Mouse (Mus musculus): ENCODE measurements around the gene Supv3l1. TPM values are rescaled to one million over a fixed set of nuclear protein-coding genes. Genes with fewer than 3 reads are reported as not detected.

Supv3l1 gene
- polyA plus RNA-seq, 1 experiment from 2014 or later, result 23.3 TPM

GRCm38 (mm10) chr10:62411431-62412410 lies 37.8 kb downstream of the Supv3l1 start:
- Histone ChIP-seq H3K27ac (no peak overlapping the region), H3K9me3 (no peaks in the 10 kb centered on the region), H3K4me2 (replicated peaks) (no peak overlapping the region), H3K4me1 (replicated peaks) (no peaks in the 10 kb centered on the region), H3K36me3 (no peaks in the 10 kb centered on the region), H3K4me3 (replicated peaks) (no peak overlapping the region), H3K9ac (replicated peaks) (no peak overlapping the region), H3K27me3 (0 out of 2 replicates have a peak, but pooled peaks cover 3% of the 10 kb centered on the region)
- no peak for ATAC-seq
- WGBS, result 70% methylated on average over 19 of the region's 19 CpGs

- Histone ChIP-seq H3K4me2 (replicated peaks) (no peak overlapping the region), H3K27me3 (0 out of 2 replicates have a peak, but pooled peaks cover 3% of the 10 kb centered on the region), H3K4me3 (replicated peaks) (no peak overlapping the region), H3K9ac (replicated peaks) (no peak overlapping the region), H3K27ac (no peak overlapping the region), H3K9me3 (no peaks in the 10 kb centered on the region), H3K36me3 (no peaks in the 10 kb centered on the region), H3K4me1 (replicated peaks) (no peaks in the 10 kb centered on the region)
- WGBS, result 12% methylated on average over 5 of the region's 5 CpGs
- peak; percentile 70; the same call in 1 of the 2 replicates for ATAC-seq
These were observed 38.6 kb downstream of the Supv3l1 start for GRCm38 (mm10) chr10:62410943-62411342.

GRCm38 (mm10) chr10:62404901-62405300 lies 44.6 kb downstream of the Supv3l1 start:
- H3K36me3 ChIP-seq, result no peaks in the 10 kb centered on the region
- ATAC-seq, result peak; percentile 20; the same call in 1 of the 2 replicates
- no peaks in the 10 kb centered on the region for H3K4me1 ChIP-seq (replicated peaks)
- H3K4me3 ChIP-seq (replicated peaks), result 0 out of 2 replicates have a peak overlapping the region, but pooled peaks have one; percentile 7
- 46% methylated on average over 14 of the region's 14 CpGs for WGBS
- H3K9ac ChIP-seq (replicated peaks), result no peak overlapping the region
- peak overlapping the region; percentile 26 for H3K4me2 ChIP-seq (replicated peaks)
- no peak overlapping the region for H3K27ac ChIP-seq
- no peaks in the 10 kb centered on the region for H3K9me3 ChIP-seq
- H3K27me3 ChIP-seq, result 0 out of 2 replicates have a peak, but pooled peaks cover 3% of the 10 kb centered on the region

GRCm38 (mm10) chr10:62401641-62402111 lies 47.9 kb downstream of the Supv3l1 start:
- ATAC-seq, result 0 out of 2 replicates have a peak, but pooled peaks have one; percentile 4
- WGBS, result 85% methylated on average over 19 of the region's 19 CpGs

GRCm38 (mm10) chr10:62383011-62383410 lies 66.5 kb downstream of the Supv3l1 start:
- Histone ChIP-seq H3K9ac (replicated peaks) (no peak overlapping the region), H3K27me3 (no peaks in the 10 kb centered on the region), H3K9me3 (no peaks in the 10 kb centered on the region), H3K4me2 (replicated peaks) (no peak overlapping the region), H3K4me1 (replicated peaks) (no peaks in the 10 kb centered on the region), H3K36me3 (no peaks in the 10 kb centered on the region), H3K4me3 (replicated peaks) (no peak overlapping the region), H3K27ac (no peak overlapping the region)
- 82% methylated on average over 3 of the region's 3 CpGs for WGBS
- ATAC-seq, result no peak

More at GRCm38 (mm10) chr10:62401641-62402111, 47.9 kb downstream of the Supv3l1 start:
- no peak overlapping the region for H3K4me2 ChIP-seq (replicated peaks)
- H3K27me3 ChIP-seq, result no peaks in the 10 kb centered on the region
- no peaks in the 10 kb centered on the region for H3K9me3 ChIP-seq
- H3K36me3 ChIP-seq, result no peaks in the 10 kb centered on the region
- H3K4me3 ChIP-seq (replicated peaks), result no peak overlapping the region
- H3K9ac ChIP-seq (replicated peaks), result no peak overlapping the region
- no peaks in the 10 kb centered on the region for H3K4me1 ChIP-seq (replicated peaks)
- no peak overlapping the region for H3K27ac ChIP-seq

GRCm38 (mm10) chr10:62380936-62381335 lies 68.6 kb downstream of the Supv3l1 start:
- H3K27me3 ChIP-seq, result no peaks in the 10 kb centered on the region
- no peak overlapping the region for H3K4me3 ChIP-seq (replicated peaks)
- ATAC-seq, result no peak

GRCm38 (mm10) chr10:62379808-62380207 lies 69.7 kb downstream of the Supv3l1 start, which contains the start of gene Hk1:
Hk1 (minus strand) TSS chr10:62379908.
- Histone ChIP-seq H3K4me2 (replicated peaks) (no peak within 1 kb of the TSS), H3K27ac (no peak within 1 kb of the TSS), H3K27me3 (no peaks in the 10 kb centered on the region), H3K4me3 (replicated peaks) (no peak within 1 kb of the TSS), H3K36me3 (no peaks in the 10 kb centered on the region), H3K9me3 (no peaks in the 10 kb centered on the region), H3K9ac (replicated peaks) (no peak within 1 kb of the TSS), H3K4me1 (replicated peaks) (0 out of 2 replicates have a peak, but pooled peaks cover 6% of the 10 kb centered on the region)
- WGBS, result 94% methylated on average over 1 of the region's 1 CpGs
- ATAC-seq, result no peak

More at GRCm38 (mm10) chr10:62380936-62381335, 68.6 kb downstream of the Supv3l1 start:
- no peak overlapping the region for H3K4me2 ChIP-seq (replicated peaks)
- no peaks in the 10 kb centered on the region for H3K36me3 ChIP-seq
- no peak overlapping the region for H3K27ac ChIP-seq
- no peaks in the 10 kb centered on the region for H3K9me3 ChIP-seq
- no peaks in the 10 kb centered on the region for H3K4me1 ChIP-seq (replicated peaks)
- H3K9ac ChIP-seq (replicated peaks), result no peak overlapping the region

Other genes starting within 250 kb of the Supv3l1 start
- gene Tspan15, start 218.5 kb downstream of the Supv3l1 start, polyA plus RNA-seq (2015; fragmentation: Nextera tagmentation; extraction: Ambion mirVana), result 15.0 and 18.7 TPM in 2 replicates
- gene Tacr2, start 197.3 kb downstream of the Supv3l1 start, polyA plus RNA-seq (2015; fragmentation: Nextera tagmentation; extraction: Ambion mirVana), result not detected in 2 replicates
- 70.0 and 72.9 TPM in 2 replicates for gene Hk1, start 69.8 kb downstream of the Supv3l1 start, polyA plus RNA-seq (2015; fragmentation: Nextera tagmentation; extraction: Ambion mirVana)
- 0.13 and 0.14 TPM in 2 replicates for gene Hkdc1, start 27.2 kb downstream of the Supv3l1 start, polyA plus RNA-seq (2015; fragmentation: Nextera tagmentation; extraction: Ambion mirVana)
- gene 4930507D05Rik, start 249 bp downstream of the Supv3l1 start, polyA plus RNA-seq (2015; fragmentation: Nextera tagmentation; extraction: Ambion mirVana), result 1.2 and 1.4 TPM in 2 replicates
- 68.5 and 69.2 TPM in 2 replicates for gene Vps26a, start 37.1 kb upstream of the Supv3l1 start, polyA plus RNA-seq (2015; fragmentation: Nextera tagmentation; extraction: Ambion mirVana)
- gene Srgn, start 77.7 kb upstream of the Supv3l1 start, polyA plus RNA-seq (2015; fragmentation: Nextera tagmentation; extraction: Ambion mirVana), result 7.3 and 8.7 TPM in 2 replicates
- gene Kif1bp, start 128.7 kb upstream of the Supv3l1 start, polyA plus RNA-seq (2015; fragmentation: Nextera tagmentation; extraction: Ambion mirVana), result 62.1 and 69.1 TPM in 2 replicates
- 18.2 and 20.0 TPM in 2 replicates for gene Ddx21, start 152.5 kb upstream of the Supv3l1 start, polyA plus RNA-seq (2015; fragmentation: Nextera tagmentation; extraction: Ambion mirVana)
- 102 and 110 TPM in 2 replicates for gene Ddx50, start 201.5 kb upstream of the Supv3l1 start, polyA plus RNA-seq (2015; fragmentation: Nextera tagmentation; extraction: Ambion mirVana)

All from midbrain, embryonic 13.5 days (tissue).